Mouse (Mus musculus) heart, embryonic 16.5 days (tissue): ENCODE data around the gene Slc1a2. TPM values are rescaled to one million over a fixed set of nuclear protein-coding genes. Genes with fewer than 3 reads are reported as not detected.

ENCODE experiments used
- ATAC-seq: fragments of 200-750 bp; cut with Nextera tagmentation; replicated peaks from 2 replicates; pipeline ENCODE4 v1.8.0; 2017; ENCODE audit warnings: moderate number of reproducible peaks; ENCODE audit not compliant: insufficient read depth, low FRiP score; ENCODE audit errors: extremely low read depth
- H3K27ac ChIP-seq: fragments of 300-500 bp; sonication (generic); 2 replicates; pipeline ENCODE4 v1.5.1; 2014; ENCODE audit warnings: mild to moderate bottlenecking, low read length, control low read depth, moderate library complexity
- H3K27me3 ChIP-seq: fragments of 300-500 bp; sonication (generic); 2 replicates; pipeline ENCODE4 v1.6.1; 2014; ENCODE audit warnings: low read length, mixed read lengths; ENCODE audit not compliant: control insufficient read depth, insufficient read depth
- H3K36me3 ChIP-seq: fragments of 300-500 bp; sonication (generic); 2 replicates; pipeline ENCODE4 v1.6.1; 2014; ENCODE audit not compliant: control insufficient read depth, insufficient read depth
- H3K4me1 ChIP-seq: fragments of 300-500 bp; sonication (generic); 2 replicates; pipeline ENCODE4 v1.6.1; 2014; ENCODE audit warnings: low read length, mixed read lengths; ENCODE audit not compliant: control insufficient read depth, insufficient read depth
- H3K4me2 ChIP-seq: fragments of 300-500 bp; sonication (generic); 2 replicates; pipeline ENCODE4 v1.6.1; 2014; ENCODE audit warnings: low read depth, mild to moderate bottlenecking, control low read depth, low read length
- H3K4me3 ChIP-seq: fragments of 300-500 bp; sonication (generic); 2 replicates; pipeline ENCODE4 v1.5.1; 2014; ENCODE audit warnings: mild to moderate bottlenecking, control low read depth, low read length
- H3K9ac ChIP-seq: fragments of 300-500 bp; sonication (generic); 2 replicates; pipeline ENCODE4 v1.6.1; 2014; ENCODE audit warnings: low read length, control low read depth
- H3K9me3 ChIP-seq: fragments of 300-500 bp; sonication (generic); replicated peaks from 2 replicates; pipeline ENCODE4 v1.6.1; 2016; ENCODE audit warnings: low read length; ENCODE audit not compliant: control insufficient read depth
- WGBS: fragments of 180-500 bp; shearing (Covaris S2); extraction: QIAGEN DNeasy Blood & Tissue Kit; methylation state at CpG from one replicate; pipeline ENCODE4 v1.1.7; 2014; 5-methylcytosine and 5-hydroxymethylcytosine counted together
- polyA plus RNA-seq: library from polyadenylated mRNA; unstranded; fragments of >200 nt; fragmentation: Nextera tagmentation; extraction: Ambion mirVana; gene quantifications from 2 replicates; pipeline ENCODE4 v1.2.1, GENCODE M21; 2015

Slc1a2 gene
- polyA plus RNA-seq, 1 experiment from 2014 or later: 0.32 TPM

GRCm38 (mm10) chr2:102695541-102695940 is 37.1 kb downstream of the Slc1a2 start:
- no peak overlapping the region for H3K9ac ChIP-seq
- no peak overlapping the region for H3K4me2 ChIP-seq
- no peaks in the 10 kb centered on the region for H3K36me3 ChIP-seq
- H3K9me3 ChIP-seq: no peaks in the 10 kb centered on the region
- no peak overlapping the region for H3K4me3 ChIP-seq
- no peaks in the 10 kb centered on the region for H3K27me3 ChIP-seq
- ATAC-seq: no peak
- H3K27ac ChIP-seq: no peak overlapping the region
- peaks cover 7% of the 10 kb centered on the region for H3K4me1 ChIP-seq

- WGBS: 49% methylated on average over 2 of the region's 2 CpGs
- Histone ChIP-seq H3K9me3 (no peaks in the 10 kb centered on the region), H3K4me1 (peaks cover 7% of the 10 kb centered on the region), H3K36me3 (no peaks in the 10 kb centered on the region), H3K27ac (no peak overlapping the region), H3K27me3 (no peaks in the 10 kb centered on the region), H3K4me2 (no peak overlapping the region), H3K9ac (no peak overlapping the region), H3K4me3 (no peak overlapping the region)
- ATAC-seq: no peak
Observed at GRCm38 (mm10) chr2:102697732-102698131, 39.3 kb downstream of the Slc1a2 start.

GRCm38 (mm10) chr2:102699921-102700320 is 41.5 kb downstream of the Slc1a2 start:
- no peak overlapping the region for H3K4me2 ChIP-seq
- no peak overlapping the region for H3K9ac ChIP-seq
- no peaks in the 10 kb centered on the region for H3K36me3 ChIP-seq
- 83% methylated on average over 7 of the region's 7 CpGs for WGBS
- ATAC-seq: no peak
- H3K9me3 ChIP-seq: no peaks in the 10 kb centered on the region
- H3K4me1 ChIP-seq: no peaks in the 10 kb centered on the region
- no peaks in the 10 kb centered on the region for H3K27me3 ChIP-seq
- H3K4me3 ChIP-seq: no peak overlapping the region
- H3K27ac ChIP-seq: no peak overlapping the region

GRCm38 (mm10) chr2:102700695-102701094 is 42.2 kb downstream of the Slc1a2 start:
- no peaks in the 10 kb centered on the region for H3K27me3 ChIP-seq
- WGBS: 90% methylated on average over 2 of the region's 2 CpGs
- ATAC-seq: no peak
- no peak overlapping the region for H3K9ac ChIP-seq
- H3K27ac ChIP-seq: no peak overlapping the region
- H3K4me3 ChIP-seq: no peak overlapping the region
- no peaks in the 10 kb centered on the region for H3K9me3 ChIP-seq
- no peak overlapping the region for H3K4me2 ChIP-seq
- no peaks in the 10 kb centered on the region for H3K4me1 ChIP-seq
- no peaks in the 10 kb centered on the region for H3K36me3 ChIP-seq

GRCm38 (mm10) chr2:102701382-102701781 is 42.9 kb downstream of the Slc1a2 start:
- Histone ChIP-seq H3K9ac (no peak overlapping the region), H3K27me3 (no peaks in the 10 kb centered on the region), H3K4me2 (no peak overlapping the region), H3K4me3 (no peak overlapping the region), H3K4me1 (no peaks in the 10 kb centered on the region), H3K36me3 (no peaks in the 10 kb centered on the region), H3K9me3 (no peaks in the 10 kb centered on the region), H3K27ac (no peak overlapping the region)
- WGBS: 85% methylated on average over 3 of the region's 3 CpGs
- no peak for ATAC-seq

GRCm38 (mm10) chr2:102703556-102703955 is 45.1 kb downstream of the Slc1a2 start:
- Histone ChIP-seq H3K36me3 (no peaks in the 10 kb centered on the region), H3K27ac (no peak overlapping the region), H3K4me3 (no peak overlapping the region), H3K4me1 (no peaks in the 10 kb centered on the region), H3K9ac (no peak overlapping the region), H3K27me3 (no peaks in the 10 kb centered on the region), H3K9me3 (no peaks in the 10 kb centered on the region), H3K4me2 (no peak overlapping the region)
- WGBS: 64% methylated on average over 3 of the region's 3 CpGs
- no peak for ATAC-seq

- no peak overlapping the region for H3K4me2 ChIP-seq
- WGBS: 74% methylated on average over 1 of the region's 1 CpGs
- H3K27me3 ChIP-seq: no peaks in the 10 kb centered on the region
- H3K27ac ChIP-seq: no peak overlapping the region
- no peaks in the 10 kb centered on the region for H3K9me3 ChIP-seq
- ATAC-seq: no peak
- no peaks in the 10 kb centered on the region for H3K36me3 ChIP-seq
- H3K9ac ChIP-seq: no peak overlapping the region
- no peaks in the 10 kb centered on the region for H3K4me1 ChIP-seq
- no peak overlapping the region for H3K4me3 ChIP-seq
Observed at GRCm38 (mm10) chr2:102704781-102705180, 46.3 kb downstream of the Slc1a2 start.

GRCm38 (mm10) chr2:102711511-102711910 is 53.1 kb downstream of the Slc1a2 start:
- Histone ChIP-seq H3K9me3 (no peaks in the 10 kb centered on the region), H3K4me1 (no peaks in the 10 kb centered on the region), H3K9ac (no peak overlapping the region), H3K4me2 (no peak overlapping the region), H3K4me3 (no peak overlapping the region), H3K27ac (no peak overlapping the region), H3K27me3 (no peaks in the 10 kb centered on the region), H3K36me3 (no peaks in the 10 kb centered on the region)
- 71% methylated on average over 5 of the region's 5 CpGs for WGBS
- ATAC-seq: no peak

GRCm38 (mm10) chr2:102712049-102712448 is 53.6 kb downstream of the Slc1a2 start:
- Histone ChIP-seq H3K4me3 (no peak overlapping the region), H3K36me3 (no peaks in the 10 kb centered on the region), H3K27me3 (no peaks in the 10 kb centered on the region), H3K4me2 (no peak overlapping the region), H3K9me3 (no peaks in the 10 kb centered on the region), H3K9ac (no peak overlapping the region), H3K27ac (no peak overlapping the region), H3K4me1 (no peaks in the 10 kb centered on the region)
- WGBS: 50% methylated on average over 4 of the region's 4 CpGs
- ATAC-seq: no peak
